Mouse (Mus musculus) mouse trophoblast stem cell (cell line): ENCODE results near the gene Ptprt.

Experiments used
- in situ Hi-C, 2 experiments: fragments of 300-500 bp; cut with MseI, MboI; formaldehyde crosslinking; loops; 2 replicates in 1 of 2; 3 replicates in 1 of 2; pipeline ENCODE4 v1.15.1; 2025

Gene Ptprt

GRCm38 (mm10) chr2:161945424-161945823 is 715.5 kb downstream of the Ptprt start:
- in situ Hi-C loops = no loop called here

GRCm38 (mm10) chr2:161944689-161945088 is 716.3 kb downstream of the Ptprt start:
- in situ Hi-C loops = no loop called here

- in situ Hi-C loops = no loop called here
These were observed 719.0 kb downstream of the Ptprt start for GRCm38 (mm10) chr2:161941991-161942390.

- in situ Hi-C loops = no loop called here
These were observed 753.7 kb downstream of the Ptprt start for GRCm38 (mm10) chr2:161907214-161907613.

- in situ Hi-C loops = no loop called here
These were observed 758.8 kb downstream of the Ptprt start for GRCm38 (mm10) chr2:161902196-161902595.

- in situ Hi-C loops = no loop called here
These were observed 776.5 kb downstream of the Ptprt start for GRCm38 (mm10) chr2:161884446-161884845.

- in situ Hi-C loops = no loop called here
These were observed 778.4 kb downstream of the Ptprt start for GRCm38 (mm10) chr2:161882580-161882979.

GRCm38 (mm10) chr2:161880941-161881340 is 780.0 kb downstream of the Ptprt start:
- in situ Hi-C loops = no loop called here

- in situ Hi-C loops = no loop called here
These were observed 795.7 kb downstream of the Ptprt start for GRCm38 (mm10) chr2:161865231-161865630.

- in situ Hi-C loops = no loop called here
These were observed 802.1 kb downstream of the Ptprt start for GRCm38 (mm10) chr2:161858813-161859212.

- in situ Hi-C loops = no loop called here
These were observed 802.6 kb downstream of the Ptprt start for GRCm38 (mm10) chr2:161858361-161858760.

- in situ Hi-C loops = no loop called here
These were observed 825.9 kb downstream of the Ptprt start for GRCm38 (mm10) chr2:161835001-161835400.

GRCm38 (mm10) chr2:161833846-161834245 is 827.1 kb downstream of the Ptprt start:
- in situ Hi-C loops = no loop called here

- in situ Hi-C loops = no loop called here
These were observed 847.6 kb downstream of the Ptprt start for GRCm38 (mm10) chr2:161813326-161813725.

GRCm38 (mm10) chr2:161808086-161808801 is 852.7 kb downstream of the Ptprt start:
- in situ Hi-C loops = no loop called here

- in situ Hi-C loops = no loop called here
These were observed 854.5 kb downstream of the Ptprt start for GRCm38 (mm10) chr2:161806287-161807007.

GRCm38 (mm10) chr2:161799946-161800345 is 861.0 kb downstream of the Ptprt start:
- in situ Hi-C loops = no loop called here

- in situ Hi-C loops = no loop called here
These were observed 893.4 kb downstream of the Ptprt start for GRCm38 (mm10) chr2:161767528-161767927.

- in situ Hi-C loops = no loop called here
These were observed 947.9 kb downstream of the Ptprt start for GRCm38 (mm10) chr2:161713024-161713423.

- in situ Hi-C loops = no loop called here
These were observed 951.6 kb downstream of the Ptprt start for GRCm38 (mm10) chr2:161709316-161709715.

- in situ Hi-C loops = no loop called here
These were observed 954.5 kb downstream of the Ptprt start for GRCm38 (mm10) chr2:161706386-161706915.

GRCm38 (mm10) chr2:161704811-161705210 is 956.1 kb downstream of the Ptprt start:
- in situ Hi-C loops = no loop called here

GRCm38 (mm10) chr2:161704410-161704809 is 956.5 kb downstream of the Ptprt start:
- in situ Hi-C loops = no loop called here
